Mouse (Mus musculus): ENCODE measurements at regions not wholly inside any gene's neighbourhood (a gene's known extent, or its start where the extent isn't known, plus 50 kb on each side); places are given as distances from the start of the nearest gene placed in this dataset.
A peak's percentile ranks its signal among the peaks of the same experiment; 100 is the strongest.

- no peak for DNase-seq (ENCODE audit: low read depth, low spot score)
Observed at GRCm38 (mm10) chr9:83326437-83327086, 114.4 kb downstream of the Lca5 start.

- DNase-seq (ENCODE audit: low read depth, low spot score): no peak
Observed at GRCm38 (mm10) chr9:83325910-83326309, 115.0 kb downstream of the Lca5 start.

GRCm38 (mm10) chr9:83324336-83324735 lies 116.6 kb downstream of the Lca5 start:
- no peak for DNase-seq (ENCODE audit: low read depth, low spot score)

- DNase-seq (ENCODE audit: low read depth, low spot score): no peak
Observed at GRCm38 (mm10) chr9:83322991-83323583, 117.8 kb downstream of the Lca5 start.

GRCm38 (mm10) chr9:83321793-83322192 lies 119.1 kb downstream of the Lca5 start:
- DNase-seq (ENCODE audit: low read depth, low spot score): no peak

- DNase-seq (ENCODE audit: low read depth, low spot score): no peak
Observed at GRCm38 (mm10) chr9:83320834-83321233, 120.1 kb downstream of the Lca5 start.

- DNase-seq (ENCODE audit: low read depth, low spot score): no peak
Observed at GRCm38 (mm10) chr9:83316818-83317162, 124.1 kb downstream of the Lca5 start.

GRCm38 (mm10) chr9:83315941-83316817 lies 124.7 kb downstream of the Lca5 start:
- no peak for DNase-seq (ENCODE audit: low read depth, low spot score)

- DNase-seq (ENCODE audit: low read depth, low spot score): no peak
Observed at GRCm38 (mm10) chr9:83308771-83309170, 132.2 kb downstream of the Lca5 start.

GRCm38 (mm10) chr9:83308092-83308491 lies 132.8 kb downstream of the Lca5 start:
- DNase-seq (ENCODE audit: low read depth, low spot score): no peak

GRCm38 (mm10) chr9:83307349-83307938 lies 133.5 kb downstream of the Lca5 start:
- DNase-seq (ENCODE audit: low read depth, low spot score): no peak

GRCm38 (mm10) chr9:83304925-83305324 lies 136.0 kb downstream of the Lca5 start:
- DNase-seq (ENCODE audit: low read depth, low spot score): peak; percentile 86

- DNase-seq (ENCODE audit: low read depth, low spot score): no peak
Observed at GRCm38 (mm10) chr9:83300500-83300899, 140.4 kb downstream of the Lca5 start.

GRCm38 (mm10) chr9:83300044-83300443 lies 140.9 kb downstream of the Lca5 start:
- DNase-seq (ENCODE audit: low read depth, low spot score): peak; percentile 47

GRCm38 (mm10) chr9:83299623-83300022 lies 141.3 kb downstream of the Lca5 start:
- DNase-seq (ENCODE audit: low read depth, low spot score): peak; percentile 17

GRCm38 (mm10) chr9:83295453-83295852 lies 145.5 kb downstream of the Lca5 start:
- DNase-seq (ENCODE audit: low read depth, low spot score): no peak

GRCm38 (mm10) chr9:83294441-83294840 lies 146.5 kb downstream of the Lca5 start:
- no peak for DNase-seq (ENCODE audit: low read depth, low spot score)

- DNase-seq (ENCODE audit: low read depth, low spot score): no peak
Observed at GRCm38 (mm10) chr9:83284097-83284496, 137.6 kb upstream of the Hmgn3 start.

GRCm38 (mm10) chr9:83283662-83284061 lies 137.2 kb upstream of the Hmgn3 start:
- no peak for DNase-seq (ENCODE audit: low read depth, low spot score)

- DNase-seq (ENCODE audit: low read depth, low spot score): no peak
Observed at GRCm38 (mm10) chr9:83283249-83283648, 136.8 kb upstream of the Hmgn3 start.

- no peak for DNase-seq (ENCODE audit: low read depth, low spot score)
Observed at GRCm38 (mm10) chr9:83277791-83278190, 131.3 kb upstream of the Hmgn3 start.

- DNase-seq (ENCODE audit: low read depth, low spot score): no peak
Observed at GRCm38 (mm10) chr9:83277356-83277755, 130.9 kb upstream of the Hmgn3 start.

Data from R1 (cell line).